Mouse (Mus musculus) cerebellum, adult 9-11 months (tissue): Measurements from ENCODE around the gene Tulp2.

Experiments
- DNase-seq: peaks from one replicate; pipeline ENCODE4 v3.0.0; 2022

Tulp2 gene

DNA sequence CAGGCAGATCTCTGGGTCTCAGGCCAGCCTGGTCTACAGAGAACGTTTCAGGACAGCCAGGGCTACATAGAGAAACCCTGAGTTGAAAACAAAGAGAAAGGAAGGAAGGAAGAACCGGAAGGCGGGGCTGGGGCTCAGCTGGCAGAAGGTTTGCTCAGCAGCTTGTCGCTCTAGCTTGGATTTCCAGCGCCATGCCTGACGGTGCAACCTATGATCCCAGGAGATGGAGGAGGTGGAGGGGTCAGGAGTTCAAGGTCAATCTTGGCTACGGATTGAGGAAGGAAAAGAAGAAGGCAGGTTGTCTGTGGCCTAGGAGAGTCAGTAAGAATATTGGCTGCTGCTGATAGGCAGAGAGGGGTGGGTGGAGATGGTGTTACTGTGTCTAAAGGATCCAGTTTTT is 78.6 kb downstream of the Tulp2 start:
- DNase-seq: no peak

DNA sequence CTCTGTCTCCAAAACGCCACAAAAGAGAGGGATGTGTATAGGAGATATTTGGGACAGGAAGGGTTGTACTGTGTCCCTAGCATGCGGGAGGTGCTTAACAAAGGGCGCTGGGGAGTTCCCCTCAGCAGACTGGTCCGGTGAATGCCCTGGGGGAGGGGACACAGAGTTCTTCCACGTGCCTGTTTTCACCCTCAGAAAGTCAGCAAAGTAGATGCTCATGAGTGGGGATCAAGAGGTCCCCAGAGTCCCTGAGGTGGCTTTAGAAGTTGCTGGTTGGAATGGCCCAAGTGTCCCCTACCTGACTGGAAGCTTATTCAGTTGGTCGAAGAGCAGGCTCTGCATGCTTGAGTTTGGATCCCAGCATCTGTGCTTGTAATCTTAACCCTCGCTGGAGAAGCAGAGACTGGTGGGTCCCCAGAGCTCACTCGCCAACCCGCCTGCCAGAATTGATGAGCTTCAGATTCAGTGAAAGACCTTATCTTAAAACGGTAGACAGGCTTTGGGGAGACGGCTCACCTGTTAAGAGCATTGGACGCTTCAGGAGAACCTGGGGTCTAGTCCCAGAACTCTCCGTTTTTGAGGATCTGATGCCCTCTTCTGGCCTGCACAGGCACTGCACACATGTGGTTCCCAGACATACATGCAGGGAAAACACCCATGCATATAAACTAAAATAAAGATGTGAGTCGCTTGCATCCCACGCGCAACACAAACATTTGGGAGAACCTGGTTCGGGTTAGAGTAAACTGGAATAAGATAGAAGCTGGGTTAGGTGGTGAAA is 79.4 kb downstream of the Tulp2 start:
- DNase-seq: peak; percentile 75

DNA sequence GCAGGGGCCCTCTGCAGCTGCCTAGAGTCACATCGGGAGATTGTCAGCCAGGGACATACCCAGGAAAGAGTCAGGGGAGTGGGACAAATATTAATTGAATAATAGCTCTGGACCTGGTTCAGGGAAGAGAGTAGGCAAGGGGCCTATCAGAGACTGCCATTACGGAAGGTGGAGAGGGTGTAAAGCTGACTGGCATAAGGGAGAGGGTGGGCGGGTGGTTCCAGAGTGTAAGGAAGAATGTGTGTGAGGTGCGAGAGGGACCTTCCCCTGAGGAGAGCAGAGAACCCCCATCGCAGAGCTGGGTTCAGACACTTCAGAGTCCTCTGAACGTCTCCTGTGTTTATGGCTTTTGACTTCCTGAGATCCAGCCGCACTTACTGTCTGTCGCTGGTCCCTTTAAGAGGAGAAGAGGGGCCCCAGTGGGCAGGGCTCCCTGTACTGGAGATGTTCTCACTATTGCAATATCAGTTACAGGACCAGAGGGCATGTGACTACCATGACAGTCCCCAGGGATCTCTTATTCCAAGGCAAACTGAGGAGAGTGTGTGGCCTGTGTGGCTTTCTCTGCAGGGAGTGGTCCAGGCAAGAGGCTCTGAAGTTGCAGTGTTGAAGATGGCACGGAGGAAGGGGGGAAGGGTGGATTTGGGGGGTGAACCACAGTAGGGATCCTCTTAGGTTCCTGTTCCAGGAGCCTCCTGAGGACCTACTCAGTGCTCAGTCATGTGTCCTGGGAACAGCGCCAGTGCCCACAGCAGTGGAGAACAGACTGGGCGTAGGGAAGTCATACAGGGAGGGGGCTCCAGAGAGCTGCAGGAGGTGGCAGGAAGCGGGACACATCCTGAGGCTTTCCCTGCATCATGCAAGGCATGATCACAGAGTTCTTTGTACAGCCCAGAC is 80.2 kb downstream of the Tulp2 start:
- no peak for DNase-seq

DNA sequence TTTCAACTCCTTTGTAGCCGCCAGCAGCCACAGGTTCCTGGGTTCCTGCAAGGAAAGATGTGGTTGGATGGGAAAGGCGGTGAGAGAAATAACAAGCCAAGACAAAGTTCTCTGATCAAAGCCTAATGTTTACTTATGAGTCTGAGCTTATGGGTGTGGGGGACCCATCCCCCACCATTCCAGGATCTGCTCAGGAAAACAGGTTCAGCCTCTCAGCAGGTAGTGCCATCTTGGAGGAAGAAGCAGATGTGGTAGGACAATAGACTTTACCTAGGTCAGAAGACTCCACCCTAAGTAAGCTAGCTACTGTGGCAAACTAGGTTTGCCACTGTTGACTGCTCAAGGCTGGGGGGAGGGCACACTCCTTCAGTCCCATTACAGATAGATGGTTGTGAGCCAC is 83.1 kb downstream of the Tulp2 start:
- no peak for DNase-seq

DNA sequence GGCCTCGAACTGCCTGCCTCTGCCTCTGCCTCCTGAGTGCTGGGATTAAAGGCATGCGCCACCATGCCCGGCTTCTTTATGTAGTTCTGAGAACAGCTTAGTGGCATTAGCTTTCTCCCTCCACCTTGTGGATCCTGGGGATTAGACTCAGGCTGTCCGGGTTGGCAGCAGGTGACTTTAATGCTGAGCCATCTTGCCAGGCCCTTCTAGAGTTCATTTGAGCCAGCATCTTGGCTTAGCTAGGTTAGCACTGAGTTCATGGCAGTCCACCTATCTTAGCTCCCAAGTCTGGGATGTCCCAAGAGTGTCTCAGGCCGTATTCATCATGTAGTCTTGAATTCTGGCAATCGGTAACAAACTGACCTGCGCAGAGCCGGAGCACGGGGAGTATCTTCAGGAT is 83.8 kb downstream of the Tulp2 start:
- no peak for DNase-seq

DNA sequence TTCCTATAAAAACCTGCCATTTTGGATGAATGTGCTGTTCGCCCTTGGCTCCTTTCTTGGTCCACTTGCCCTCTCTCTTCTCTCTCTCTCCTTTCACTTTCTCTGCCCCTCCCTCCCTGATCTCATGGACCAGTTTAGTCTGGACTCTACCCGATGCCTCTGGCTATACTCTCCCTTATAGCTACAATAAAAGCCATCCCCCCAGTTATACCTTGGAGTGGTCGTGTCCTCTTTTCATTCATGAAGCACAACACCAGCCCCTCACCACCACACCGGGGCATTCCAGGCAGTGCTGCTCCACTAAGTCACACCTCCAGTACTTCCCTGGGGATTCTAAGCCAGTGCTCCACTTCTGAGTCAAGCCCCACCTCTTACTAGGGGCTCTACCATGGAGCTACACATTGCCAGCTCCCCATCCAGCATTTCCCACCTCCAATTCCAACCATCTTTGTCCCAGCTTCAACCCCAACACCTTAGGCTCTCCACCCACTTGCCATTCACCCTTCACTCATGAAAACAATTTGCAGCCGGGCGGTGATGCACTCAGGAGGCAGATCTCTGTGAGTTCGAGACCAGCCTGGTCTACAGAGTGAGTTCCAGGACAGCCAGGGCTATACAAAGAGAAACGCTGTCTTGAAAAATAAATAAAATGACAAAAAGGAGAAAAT is 85.6 kb downstream of the Tulp2 start:
- no peak for DNase-seq

DNA sequence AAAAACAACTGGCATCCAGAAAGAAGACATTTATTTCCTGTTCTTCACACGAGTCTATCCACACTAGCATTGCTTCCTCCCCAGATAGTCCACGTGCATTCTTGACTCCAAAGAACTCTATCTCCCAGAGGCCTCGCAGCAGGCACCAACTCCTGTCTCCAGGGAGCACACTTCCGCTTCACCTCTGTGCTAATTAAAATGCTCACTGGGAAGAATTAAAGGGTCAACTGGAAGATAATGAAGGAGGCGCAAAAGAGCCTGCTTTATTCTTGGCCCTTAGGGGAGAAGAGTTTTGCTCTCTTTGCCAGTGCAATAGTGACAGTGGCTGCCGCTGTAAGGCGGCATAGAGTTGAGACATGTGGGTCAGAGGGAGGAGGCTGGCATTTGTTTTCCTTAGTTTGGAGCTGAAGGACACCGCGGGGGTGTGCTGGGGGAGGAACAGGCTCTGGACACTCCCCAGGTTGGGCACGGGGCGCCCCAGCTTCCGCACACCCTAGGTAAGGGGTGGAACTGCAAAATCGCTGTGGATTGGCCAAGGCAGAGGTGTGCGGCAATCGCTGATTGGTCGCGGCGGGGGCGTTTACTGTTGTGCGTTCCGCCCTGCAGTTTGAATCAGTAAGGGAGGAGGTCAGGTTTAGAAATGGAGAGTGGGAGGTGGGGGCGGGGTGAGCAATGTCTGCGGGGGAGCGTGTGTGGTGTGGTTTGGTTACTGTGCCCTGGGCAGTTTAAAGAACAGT is 86.3 kb downstream of the Tulp2 start:
- DNase-seq: peak; percentile 94

DNA sequence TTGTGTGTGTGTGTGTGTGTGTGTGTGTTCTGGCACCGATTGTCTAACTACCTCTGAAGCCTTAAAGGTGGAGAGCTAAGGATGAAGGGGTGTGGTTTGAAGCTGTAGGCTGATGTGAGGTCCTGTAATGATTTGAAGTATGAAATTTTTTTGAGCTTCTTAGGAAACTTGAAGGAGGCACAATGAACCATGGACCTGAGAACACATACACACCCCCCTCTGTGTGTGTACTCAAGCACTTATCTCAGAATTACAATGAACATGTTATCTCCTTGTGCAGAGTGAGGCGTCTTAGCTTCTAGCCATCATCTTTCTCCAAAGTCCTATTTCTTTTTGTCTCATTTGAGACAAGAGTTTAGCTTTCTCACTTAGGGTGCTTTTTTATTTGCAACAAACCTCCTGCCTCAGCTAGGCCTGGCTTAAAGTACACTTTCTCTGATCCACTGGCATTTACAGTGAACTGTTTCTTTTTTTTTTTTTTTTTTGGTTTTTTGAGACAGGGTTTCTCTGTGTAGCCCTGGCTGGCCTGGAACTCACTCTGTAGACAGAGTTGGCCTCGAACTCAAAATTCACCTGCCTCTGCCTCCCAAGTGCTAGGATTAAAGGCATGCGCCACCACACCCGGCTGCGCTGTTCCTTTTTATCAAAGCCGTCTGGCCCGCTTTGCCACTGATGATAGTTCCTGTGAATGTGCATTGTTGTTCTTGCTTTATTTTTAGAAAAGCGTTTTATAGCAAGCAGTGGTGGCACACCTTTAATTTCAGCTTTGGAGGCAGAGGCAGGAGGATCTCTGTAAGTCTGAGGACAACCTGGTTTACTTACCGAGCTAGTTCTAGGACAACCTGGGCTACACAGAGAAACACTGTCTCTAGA is 87.2 kb downstream of the Tulp2 start:
- no peak for DNase-seq

DNA sequence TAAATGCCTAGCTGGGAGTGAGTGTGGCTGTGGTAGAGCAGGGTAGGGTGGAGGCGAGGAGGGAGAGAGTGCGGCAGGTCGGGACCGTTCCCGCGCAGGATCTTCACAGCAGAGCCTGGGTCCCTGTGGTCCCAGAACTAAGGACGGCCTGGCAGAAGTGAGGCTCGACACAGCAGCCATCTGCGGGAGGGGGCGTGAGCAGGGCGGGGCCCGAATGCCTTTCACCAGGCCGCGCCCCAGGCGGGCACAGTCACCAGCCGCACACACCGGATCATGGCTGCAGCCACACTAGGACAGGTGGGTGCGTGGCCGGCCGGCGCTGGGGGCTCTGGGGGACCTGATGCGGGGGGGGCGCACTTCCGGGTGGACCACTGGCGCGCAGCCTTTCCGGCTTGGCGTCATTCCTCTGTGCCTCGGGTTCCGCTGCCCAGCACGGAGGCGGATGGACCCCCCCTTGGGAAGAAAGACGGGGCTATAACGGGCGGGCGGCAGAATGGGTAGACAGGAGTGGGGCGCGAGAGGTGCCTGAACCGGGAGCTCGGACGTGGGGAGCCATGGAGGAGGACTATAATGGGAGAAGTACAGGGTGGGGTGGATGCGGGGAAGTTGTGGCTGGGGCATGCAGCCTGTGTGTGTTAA is 88.5 kb downstream of the Tulp2 start, which contains the start of gene Bcat2:
TSS of gene Bcat2 (plus strand) at position 51 of the 639 bp plus-strand sequence.
- peak; percentile 82 for DNase-seq

DNA sequence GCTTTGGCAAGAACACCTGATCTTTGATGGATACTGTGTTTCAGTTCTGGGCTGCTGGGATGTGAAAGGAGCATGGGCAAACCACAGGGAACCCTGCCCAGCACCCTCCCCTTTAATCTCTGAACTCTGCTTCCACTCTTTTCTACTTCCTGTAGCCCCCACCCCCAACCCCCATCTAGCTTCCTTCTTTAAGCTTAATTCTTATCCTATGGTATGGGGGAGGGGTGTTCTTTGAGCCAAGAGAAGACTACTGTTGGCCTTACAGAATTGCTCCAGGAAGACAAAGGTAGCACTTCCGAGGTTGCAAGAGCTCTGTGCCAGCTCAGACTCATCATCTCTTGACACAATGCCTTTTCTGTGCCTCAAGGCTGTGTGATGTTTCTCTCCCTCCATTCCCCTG is 90.3 kb downstream of the Tulp2 start:
- DNase-seq: no peak
